ENCODE assay signal across 15 mouse cellular contexts in genomic region chr16:68428541-68428940, GRCm38 (mm10).
"Had no signal": no experiment of that assay in that cellular context is flagged by ENCODE, and none has a peak within 500 bp of the region (broad histone marks: within the 10 kb centered on the region; RNA-seq: fewer than 3 reads in every experiment).

No protein-coding gene starts in this region.

- ATAC-seq: liver, postnatal 0 days; lung, postnatal 0 days; midbrain, embryonic 13.5 days; midbrain, embryonic 15.5 days had no signal

- H3K4me1 ChIP-seq: lung, embryonic 15.5 days; midbrain, embryonic 13.5 days; midbrain, embryonic 15.5 days; neural tube, embryonic 12.5 days; stomach, embryonic 15.5 days had no signal

- H3K4me3 ChIP-seq: lung, embryonic 15.5 days; midbrain, embryonic 13.5 days; midbrain, embryonic 15.5 days; neural tube, embryonic 12.5 days; stomach, embryonic 15.5 days had no signal

- H3K9ac ChIP-seq: liver, postnatal 0 days; lung, embryonic 15.5 days; midbrain, embryonic 13.5 days; midbrain, embryonic 15.5 days; neural tube, embryonic 12.5 days; stomach, embryonic 15.5 days had no signal

- H3K4me2 ChIP-seq: lung, embryonic 15.5 days; midbrain, embryonic 11.5 days; midbrain, embryonic 13.5 days; midbrain, embryonic 15.5 days; neural tube, embryonic 12.5 days; stomach, embryonic 15.5 days had no signal

- H3K36me3 ChIP-seq: lung, embryonic 15.5 days; midbrain, embryonic 13.5 days; midbrain, embryonic 15.5 days; neural tube, embryonic 12.5 days; stomach, embryonic 15.5 days had no signal

- H3K27ac ChIP-seq: lung, embryonic 15.5 days; midbrain, embryonic 13.5 days; midbrain, embryonic 15.5 days; neural tube, embryonic 12.5 days; stomach, embryonic 15.5 days had no signal

- DNase-seq: liver, postnatal 0 days; lung, adult 2 months; lung, postnatal 14 days; lung, postnatal 4 days; right cerebral cortex, postnatal 14 days; thymus, adult 18-20 months; thymus, postnatal 14 days; thymus, postnatal 36 days had no signal

- H3K9me3 ChIP-seq: lung, embryonic 15.5 days; midbrain, embryonic 13.5 days; midbrain, embryonic 15.5 days; neural tube, embryonic 12.5 days; stomach, embryonic 15.5 days had no signal

- H3K27me3 ChIP-seq: lung, embryonic 15.5 days; midbrain, embryonic 13.5 days; midbrain, embryonic 15.5 days; neural tube, embryonic 12.5 days; stomach, embryonic 15.5 days had no signal
